Mouse (Mus musculus) monocyte, adult 2 months (primary cell): ENCODE results near the gene Plpp1.

ENCODE experiments used
- DNase-seq, 2 experiments: peaks; one replicate each; pipeline ENCODE4 v3.0.0; 2022; ENCODE audit warnings: low spot score in 2 of 2, low read depth in 1 of 2

Plpp1 gene

DNA sequence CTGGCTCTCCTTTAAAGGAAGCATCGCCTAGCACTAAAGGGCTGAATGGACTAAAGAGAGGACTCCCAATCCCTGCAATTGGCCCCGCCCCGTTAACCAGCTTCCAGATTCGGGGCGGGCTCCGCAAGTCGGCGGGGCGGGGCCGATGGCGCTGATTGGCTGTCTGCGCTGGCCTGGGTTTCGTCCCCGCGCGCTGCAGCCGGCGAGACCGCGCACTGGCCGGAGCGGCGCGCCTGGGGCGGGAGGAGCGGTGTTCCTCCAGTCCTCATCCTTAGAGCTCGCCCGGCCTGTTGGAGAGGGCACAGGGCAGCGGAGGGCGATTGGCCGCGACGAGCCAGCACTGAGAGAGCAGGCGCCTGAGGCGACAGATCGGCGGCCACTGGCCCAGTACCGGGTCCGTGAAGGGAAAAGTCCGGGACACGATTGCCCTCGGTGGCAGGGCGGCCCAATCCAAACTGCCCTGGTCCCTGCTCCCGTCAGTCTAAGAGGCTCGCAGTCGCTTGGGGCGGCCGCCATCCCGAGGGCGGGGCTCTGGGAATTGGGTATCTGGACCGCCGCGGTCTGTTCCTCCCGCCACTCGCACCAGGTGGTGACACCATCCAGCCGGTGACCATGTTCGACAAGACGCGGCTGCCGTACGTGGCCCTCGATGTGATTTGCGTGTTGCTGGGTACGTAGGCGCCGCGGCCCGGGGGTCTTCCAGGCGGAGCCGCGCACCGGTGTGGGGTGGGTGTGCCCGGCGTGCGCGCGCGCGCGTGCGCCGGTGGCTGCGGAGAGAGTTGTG, at the start of gene Plpp1:
Gene Plpp1, plus strand, starts transcription at position 196 of the 784 bp plus-strand sequence.
- peak; percentile 39 to 45 for DNase-seq

DNA sequence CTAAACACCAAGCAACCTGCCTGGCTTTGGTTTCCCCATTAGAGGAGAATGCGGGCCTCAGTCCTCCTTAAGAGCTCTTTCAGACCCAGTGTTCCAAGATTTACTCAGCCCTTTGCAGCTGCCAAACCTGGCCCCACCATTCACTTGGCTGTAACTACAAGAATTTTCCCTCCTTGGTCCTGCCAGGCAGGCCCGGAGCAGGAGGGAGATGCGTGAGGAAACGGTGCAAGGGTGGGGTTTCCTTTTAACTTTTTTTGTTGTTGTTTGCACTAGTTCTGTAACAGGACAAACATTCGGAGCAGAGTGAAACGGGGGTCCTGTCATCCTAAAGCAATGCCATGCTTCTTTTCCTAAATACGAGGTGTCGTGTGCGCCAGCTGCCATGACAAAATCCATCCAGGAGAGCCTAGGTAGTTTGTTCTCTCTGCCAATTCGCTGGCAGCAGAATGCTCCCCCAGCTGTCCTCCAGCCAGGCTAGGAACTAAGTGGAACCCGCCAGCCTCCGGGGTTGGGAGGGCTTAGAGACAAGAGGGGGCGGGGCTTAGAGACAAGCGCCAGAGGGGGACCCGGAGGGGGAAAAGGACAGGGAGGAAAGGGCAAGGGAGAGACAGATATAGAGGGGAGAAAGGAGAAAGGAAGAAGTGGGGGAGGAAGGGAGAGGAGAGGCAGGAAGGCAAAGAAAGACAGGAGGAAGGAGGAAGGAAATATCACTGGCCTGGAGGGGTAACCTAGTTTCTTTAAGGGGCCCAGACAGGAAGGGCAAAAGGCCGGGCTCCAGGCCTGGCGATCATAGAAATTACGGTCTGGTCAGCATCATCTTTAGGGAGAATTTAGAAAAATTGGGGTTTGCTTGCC, 48.9 kb upstream of the Plpp1 start:
- DNase-seq: no peak

DNA sequence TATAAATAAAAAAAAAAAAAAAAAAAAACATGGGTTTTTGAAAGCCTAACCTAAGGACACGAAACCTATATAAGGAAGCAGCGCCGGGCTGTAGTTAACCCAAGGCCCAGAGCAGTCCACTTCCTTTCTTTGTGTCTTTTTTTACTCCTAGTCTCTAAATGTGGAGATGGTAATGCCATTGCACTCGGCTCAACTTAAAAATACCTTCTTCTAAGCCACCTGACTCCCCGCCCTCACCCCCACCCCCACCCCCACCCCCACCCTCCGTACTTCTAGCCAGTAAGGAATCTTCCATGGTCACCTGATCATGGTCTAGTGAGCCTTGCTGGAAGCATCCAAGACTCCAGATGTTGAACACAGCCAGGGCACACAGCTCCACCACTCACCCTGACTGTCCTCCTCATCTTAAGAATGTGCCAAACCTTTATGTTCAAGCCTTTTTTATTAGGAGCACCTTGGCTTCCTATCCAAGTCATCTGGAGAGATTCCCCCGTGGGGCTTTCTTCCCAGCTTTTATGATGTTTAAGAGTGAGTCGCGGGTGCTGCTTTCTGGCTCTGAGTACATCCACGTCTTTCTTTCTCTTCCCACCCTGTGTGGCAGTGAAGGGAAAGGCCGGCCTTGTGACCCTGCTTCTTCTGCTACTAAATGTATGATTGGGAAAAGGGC, 48.1 kb upstream of the Plpp1 start:
- no peak for DNase-seq

GRCm38 (mm10) chr13:112753522-112753921, 47.1 kb upstream of the Plpp1 start:
- no peak for DNase-seq

DNA sequence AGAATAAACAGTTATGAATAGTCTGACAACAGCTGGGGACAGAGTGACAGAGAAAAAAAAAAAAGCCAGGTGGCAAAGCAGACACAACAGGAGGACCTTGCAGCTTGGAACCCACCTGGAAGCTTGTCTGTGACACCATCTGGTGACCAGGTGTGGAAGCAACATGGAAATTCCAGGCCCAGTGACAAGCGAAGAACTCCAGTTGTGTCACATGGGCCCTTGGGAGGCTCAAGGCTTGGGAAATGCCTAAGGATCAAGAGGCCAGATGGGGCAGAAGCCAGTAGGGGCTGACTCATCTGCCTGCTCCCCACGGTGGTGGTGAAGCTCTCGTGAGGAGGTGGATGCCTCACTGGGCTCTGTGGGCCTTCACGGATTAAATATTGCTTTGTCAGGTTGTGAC, 45.7 kb upstream of the Plpp1 start:
- no peak for DNase-seq

DNA sequence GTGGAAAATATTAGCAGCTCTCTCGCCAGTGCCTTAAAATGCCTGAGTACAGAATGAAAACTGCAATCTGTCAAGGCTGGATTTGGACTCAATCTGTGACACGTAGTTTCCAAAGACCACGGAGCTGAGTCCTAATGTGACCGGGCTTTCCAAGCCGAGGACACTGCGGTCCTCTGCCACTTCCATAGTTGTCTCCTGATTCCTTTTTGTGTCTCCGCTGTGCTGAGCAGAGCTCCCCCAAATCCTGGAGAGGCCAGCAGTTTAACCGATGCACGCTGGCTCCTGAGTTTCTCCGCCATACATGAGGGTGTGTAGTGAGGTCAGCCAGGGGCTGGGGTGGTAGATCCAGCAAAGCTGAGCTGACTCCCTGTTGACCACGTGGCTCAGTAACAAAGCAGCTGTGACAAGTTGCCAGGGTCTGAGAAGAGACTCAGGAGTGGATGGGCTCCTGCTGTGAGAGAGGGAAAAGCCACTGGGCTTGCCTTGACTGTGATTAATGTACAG, 45.0 kb upstream of the Plpp1 start:
- DNase-seq: no peak

DNA sequence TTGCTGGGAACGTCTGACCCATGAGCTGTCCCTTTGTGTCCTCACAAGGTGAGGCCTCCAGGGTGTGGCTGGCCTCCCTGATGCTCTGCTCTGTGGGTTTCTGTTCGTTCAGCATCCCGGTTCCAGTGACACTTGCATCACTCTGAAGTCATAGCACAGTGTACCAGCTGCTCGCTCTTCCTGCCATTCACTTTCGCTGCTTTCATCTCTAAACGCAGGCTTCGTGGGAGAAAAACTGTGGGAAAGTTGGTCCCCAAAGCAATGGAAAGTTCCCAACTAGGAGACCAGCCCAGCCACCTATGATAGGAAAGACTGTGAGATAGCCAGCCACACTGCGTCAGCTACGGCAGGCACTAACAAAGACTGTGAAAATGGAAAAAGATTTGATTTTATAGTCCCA, 43.2 kb upstream of the Plpp1 start:
- DNase-seq: no peak

DNA sequence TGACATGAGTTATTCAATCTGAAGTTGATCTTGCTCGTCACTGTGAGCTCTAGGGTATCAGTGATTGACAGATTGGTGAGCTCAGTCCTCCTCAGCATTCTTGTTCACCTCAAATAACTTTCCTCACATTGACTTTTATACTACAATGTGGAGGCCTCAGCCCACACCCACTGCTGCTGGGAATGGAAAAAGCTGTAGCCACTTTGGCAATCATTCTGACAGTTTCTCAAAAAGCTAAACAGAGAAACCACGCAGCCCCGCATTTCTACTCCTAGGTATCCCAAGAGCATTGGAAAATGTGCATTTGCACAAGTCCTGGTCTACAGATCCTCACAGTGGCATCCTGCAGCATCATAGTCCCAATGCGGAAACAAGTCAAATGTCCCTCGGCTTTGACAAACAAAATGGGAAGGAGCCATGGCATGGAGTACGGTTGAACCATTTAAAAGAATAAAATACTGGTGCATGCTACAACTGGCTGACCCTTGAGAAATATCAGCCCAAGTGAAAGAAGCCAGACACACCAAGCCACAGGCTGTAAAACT, 42.0 kb upstream of the Plpp1 start:
- DNase-seq: no peak

GRCm38 (mm10) chr13:112759364-112759763, 41.2 kb upstream of the Plpp1 start:
- no peak for DNase-seq

DNA sequence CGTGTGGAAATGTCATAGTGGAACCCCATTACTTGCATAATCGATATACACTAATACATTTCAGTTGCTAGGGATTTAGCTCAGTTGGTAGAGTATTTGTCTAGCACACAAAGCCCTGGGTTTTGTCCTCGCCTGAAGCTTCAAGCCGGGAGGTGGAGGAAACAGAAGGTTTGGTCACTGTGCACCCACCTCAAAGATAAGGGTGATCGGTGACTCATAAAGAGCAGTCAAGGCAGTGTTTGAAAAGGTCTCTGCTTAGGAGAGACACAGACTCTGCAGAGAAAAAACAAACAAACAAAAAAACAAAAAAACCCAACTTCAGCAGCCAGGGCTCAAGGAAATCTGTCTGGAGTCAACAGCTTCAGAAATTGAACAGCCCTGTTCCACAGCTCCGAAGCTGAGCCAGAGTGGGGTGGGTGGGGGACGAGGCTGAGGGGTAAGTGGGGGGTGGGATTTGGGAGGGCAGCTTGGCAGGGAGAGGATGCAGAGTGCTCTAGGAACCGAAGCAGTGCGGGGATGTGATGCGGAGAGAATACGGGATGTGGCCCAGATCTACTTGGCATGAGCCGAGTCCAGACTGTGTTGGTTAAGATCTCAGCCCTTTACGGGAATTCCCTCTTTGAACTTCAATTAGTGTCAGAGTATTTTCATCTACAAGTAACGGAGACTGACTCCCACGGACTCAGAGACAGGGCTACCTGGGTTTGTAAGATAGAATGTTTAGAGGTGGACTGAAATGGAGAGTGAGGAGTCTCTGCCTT, 40.6 kb upstream of the Plpp1 start:
- DNase-seq: no peak

GRCm38 (mm10) chr13:112760538-112760881, 40.1 kb upstream of the Plpp1 start:
- peak in 1 of 2 experiments; percentile 27 for DNase-seq

DNA sequence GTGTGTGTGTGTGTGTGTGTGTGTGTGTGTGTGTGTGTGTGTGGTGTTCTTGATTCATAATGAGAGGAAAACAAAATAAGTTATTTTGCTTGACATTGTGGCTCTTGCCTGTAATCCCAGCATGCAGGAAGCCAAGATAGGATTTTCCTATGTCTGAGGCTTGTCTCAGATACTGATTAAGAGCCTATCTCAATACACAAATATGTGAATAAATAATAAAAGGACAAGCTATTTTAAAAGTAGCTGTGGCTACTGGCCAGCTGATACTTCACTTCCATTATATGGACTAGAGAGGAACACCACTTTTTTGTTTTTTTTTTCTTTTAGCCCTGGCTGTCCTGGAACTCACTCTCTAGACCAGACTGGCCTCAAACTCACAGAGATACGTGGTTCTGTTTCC, 38.8 kb upstream of the Plpp1 start:
- DNase-seq: no peak

DNA sequence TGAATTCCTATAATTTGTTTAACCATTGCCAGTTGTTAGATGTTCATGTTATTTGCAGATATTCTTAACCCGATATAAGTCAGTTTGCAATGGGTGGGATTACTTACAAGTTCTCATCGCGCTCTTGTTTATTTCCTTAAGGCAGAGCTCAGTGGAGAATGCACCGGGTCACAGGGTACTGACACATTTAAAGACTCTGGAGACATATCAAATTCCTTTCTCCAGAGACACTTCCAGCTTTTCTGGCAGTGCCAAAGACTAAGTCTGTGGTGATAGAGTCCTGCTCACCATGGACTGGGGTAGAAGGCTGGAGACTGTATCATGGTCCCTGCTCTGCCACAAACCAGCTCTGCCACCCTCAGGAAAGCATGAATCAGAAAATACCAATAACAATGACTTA, 38.0 kb upstream of the Plpp1 start:
- DNase-seq: no peak

DNA sequence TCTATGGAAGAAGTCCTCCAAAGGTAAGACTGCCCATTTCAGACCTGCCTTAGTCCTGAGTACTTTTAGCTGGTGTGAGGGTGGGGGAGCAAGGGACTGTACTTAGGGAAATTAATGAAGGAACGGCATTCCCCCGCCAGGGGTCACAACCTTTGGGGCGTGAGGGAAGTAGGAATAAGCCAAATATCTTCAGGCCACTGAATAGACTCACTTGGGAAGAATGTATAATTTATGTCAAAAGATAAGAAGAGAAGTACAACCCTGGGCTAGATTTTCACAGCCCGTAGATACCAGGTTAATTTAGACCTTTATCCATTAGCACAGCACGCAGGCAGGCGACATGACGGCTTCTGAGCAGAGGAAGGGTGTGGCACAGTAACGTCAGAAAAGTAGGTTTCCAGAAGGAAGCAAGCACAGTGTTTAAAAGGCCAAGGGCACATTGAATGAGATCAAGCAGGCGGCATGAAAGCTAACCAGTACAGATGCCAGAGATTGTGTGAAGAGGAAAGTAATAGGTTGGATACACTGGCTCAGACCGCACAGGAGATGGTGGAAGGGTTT, 37.0 kb upstream of the Plpp1 start:
- no peak for DNase-seq

GRCm38 (mm10) chr13:112764556-112764955, 36.0 kb upstream of the Plpp1 start:
- DNase-seq: no peak

DNA sequence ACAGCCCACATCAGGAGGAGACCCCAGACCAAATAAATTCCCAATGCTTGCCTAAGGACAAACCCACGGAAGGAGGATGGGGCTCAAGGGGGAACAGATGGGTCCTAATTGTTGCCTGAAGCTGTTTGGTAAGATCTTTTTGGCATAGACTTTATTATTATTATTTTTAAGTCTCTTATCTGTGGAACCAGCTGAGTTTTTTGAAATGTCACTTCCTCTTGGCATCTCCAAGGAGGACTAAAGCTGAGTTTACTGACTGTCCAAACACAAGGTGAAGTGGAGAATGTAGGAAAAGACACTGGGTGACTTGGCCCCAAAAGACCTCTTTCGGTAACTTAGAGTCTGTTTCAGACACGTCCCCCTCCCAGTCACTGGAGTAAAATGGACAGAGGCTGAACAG, 34.9 kb upstream of the Plpp1 start:
- DNase-seq: no peak

DNA sequence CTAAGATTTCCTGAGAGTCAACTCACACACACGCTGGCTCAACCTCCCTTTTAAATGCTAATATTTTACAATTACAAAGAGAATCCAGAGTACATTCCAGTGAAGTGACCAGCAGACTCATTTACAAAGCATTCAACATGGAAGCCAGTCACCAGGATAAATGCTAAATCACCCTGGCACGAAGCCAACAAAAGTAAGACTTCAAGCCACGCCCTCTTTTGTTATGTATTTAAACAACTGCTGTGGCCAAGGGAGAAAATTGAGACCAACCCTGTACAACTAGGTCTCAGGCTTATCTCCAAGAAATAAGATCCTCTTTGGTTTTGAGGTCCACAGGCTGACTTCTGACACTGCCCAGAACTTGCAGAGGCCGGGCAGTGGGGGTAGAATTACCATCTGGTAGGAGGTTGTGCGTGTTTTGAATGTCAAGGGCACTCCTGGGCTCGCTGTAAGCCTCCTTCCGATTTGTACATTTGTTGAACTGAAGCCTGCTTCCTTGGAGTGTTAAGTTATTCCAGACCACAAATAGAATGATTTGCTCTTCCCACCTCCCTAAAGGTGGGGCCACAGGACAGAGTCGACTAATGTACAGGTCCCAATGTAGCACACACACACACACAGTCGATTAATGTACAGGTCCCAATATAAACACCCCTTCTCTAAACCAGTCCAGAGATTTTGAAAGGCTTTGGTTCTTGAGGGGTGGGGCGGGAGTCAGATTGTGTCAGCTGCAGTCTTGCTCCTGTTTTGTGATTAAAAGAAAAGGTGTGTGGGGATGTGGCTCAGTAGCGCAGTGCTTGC, 29.9 kb upstream of the Plpp1 start:
- no peak for DNase-seq

- DNase-seq: no peak
These were observed 29.0 kb upstream of the Plpp1 start for GRCm38 (mm10) chr13:112771447-112772208.

GRCm38 (mm10) chr13:112772252-112772651, 28.3 kb upstream of the Plpp1 start:
- no peak for DNase-seq
